Mouse (Mus musculus): Measurements from ENCODE around the gene Mecom. TPM values are rescaled to one million over a fixed set of nuclear protein-coding genes. Genes with fewer than 3 reads are reported as not detected.
A peak's percentile ranks its signal among the peaks of the same experiment; 100 is the strongest.

Gene Mecom
- polyA plus RNA-seq, 1 experiment, result 3.7 TPM

DNA sequence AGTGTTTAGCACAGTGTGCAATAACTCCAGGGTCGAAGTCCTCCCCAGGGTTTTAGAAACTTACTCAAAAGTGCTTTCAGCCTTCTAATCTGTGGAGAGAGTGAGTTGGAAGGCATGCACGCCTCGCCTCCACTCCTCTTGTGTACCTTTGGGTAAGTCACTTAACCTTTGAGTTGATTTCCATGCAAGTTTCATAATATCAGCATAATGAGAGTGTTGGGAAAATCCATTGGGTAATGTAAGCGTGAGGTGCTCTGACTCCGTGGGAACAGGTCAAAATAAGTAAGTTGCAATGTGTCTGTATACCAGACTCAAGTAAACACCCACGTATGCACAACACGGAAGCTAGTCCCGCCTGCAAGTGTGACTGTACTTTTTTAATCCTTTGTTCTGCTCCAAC, 528.4 kb downstream of the Mecom start:
- DNase-seq (ENCODE audit: low read depth), result peak; percentile 44

- DNase-seq (ENCODE audit: low read depth), result no peak
Measured at GRCm38 (mm10) chr3:30018202-30018601, 529.6 kb downstream of the Mecom start.

DNA sequence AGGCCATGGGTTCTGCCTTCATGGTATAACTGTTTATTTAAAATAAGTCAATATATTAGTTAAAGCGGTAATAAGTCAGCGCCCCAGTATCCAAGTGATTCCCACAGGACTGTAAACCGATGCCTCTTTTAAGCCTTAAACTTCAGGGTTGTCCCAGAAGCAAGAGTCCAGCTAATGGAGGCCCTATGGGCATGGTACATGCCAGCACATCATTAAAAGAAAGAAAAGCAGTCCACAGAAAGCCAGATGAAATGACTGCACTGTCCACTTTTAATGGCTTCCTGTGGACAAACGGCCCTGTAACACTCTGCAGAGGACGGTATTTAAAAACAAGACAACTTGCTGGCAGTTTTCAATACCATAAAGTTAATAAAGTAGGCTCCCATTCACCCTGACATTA, 531.0 kb downstream of the Mecom start:
- DNase-seq (ENCODE audit: low read depth), result no peak

DNA sequence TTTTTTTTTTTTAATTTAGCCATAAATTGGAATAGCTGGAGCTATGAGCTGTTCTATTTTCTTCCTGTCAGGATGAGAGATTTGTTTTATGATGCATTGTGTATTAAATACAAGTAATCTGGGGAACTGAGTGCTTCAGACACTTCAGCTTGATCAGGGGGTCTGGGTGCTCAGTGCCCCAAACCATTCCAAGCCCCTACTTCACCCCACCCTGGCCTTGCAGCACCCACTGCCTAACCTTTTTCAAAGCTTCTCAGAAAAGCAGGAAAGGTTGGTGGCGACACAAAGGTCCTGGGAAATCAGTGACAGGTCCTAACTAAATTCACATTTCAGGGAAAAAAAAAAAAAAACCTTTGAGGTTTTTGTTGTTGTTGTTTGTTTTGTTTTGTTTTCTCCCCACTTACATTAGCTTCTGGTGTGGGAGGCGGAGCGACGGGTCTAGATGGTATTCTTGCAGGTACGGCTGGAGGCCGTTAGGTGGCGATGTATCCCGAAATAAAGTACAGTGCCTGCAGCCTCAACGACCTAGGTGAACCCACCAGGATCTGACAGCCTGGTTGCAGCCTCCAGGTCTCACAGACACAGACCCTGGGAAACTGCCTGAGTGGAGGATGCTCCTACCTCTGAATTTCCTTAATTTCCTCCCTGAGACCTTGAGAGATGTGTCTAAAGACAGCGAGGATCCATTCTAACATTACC, 532.7 kb downstream of the Mecom start:
- DNase-seq (ENCODE audit: low read depth), result no peak

DNA sequence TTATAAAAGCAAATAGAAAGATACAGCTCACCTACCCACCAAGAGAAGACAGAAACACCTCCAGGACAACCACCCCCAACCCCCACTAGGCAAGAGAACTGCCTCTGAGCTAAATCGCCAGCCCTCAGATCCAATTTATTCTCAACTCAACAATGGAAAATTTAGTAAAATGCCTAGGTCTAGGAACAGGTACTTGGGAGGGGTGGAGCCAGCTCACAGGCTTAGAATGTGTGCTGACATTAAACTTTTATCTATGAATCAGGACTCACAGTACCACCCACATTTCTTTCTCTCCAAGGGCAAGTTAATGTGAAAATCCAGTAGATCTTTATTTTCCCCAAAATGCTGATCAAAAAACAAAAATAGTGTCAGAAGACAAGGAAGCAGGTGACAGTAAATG, 533.5 kb downstream of the Mecom start:
- no peak for DNase-seq (ENCODE audit: low read depth)

- no peak for DNase-seq (ENCODE audit: low read depth)
Measured at GRCm38 (mm10) chr3:30013416-30013815, 534.4 kb downstream of the Mecom start.

DNA sequence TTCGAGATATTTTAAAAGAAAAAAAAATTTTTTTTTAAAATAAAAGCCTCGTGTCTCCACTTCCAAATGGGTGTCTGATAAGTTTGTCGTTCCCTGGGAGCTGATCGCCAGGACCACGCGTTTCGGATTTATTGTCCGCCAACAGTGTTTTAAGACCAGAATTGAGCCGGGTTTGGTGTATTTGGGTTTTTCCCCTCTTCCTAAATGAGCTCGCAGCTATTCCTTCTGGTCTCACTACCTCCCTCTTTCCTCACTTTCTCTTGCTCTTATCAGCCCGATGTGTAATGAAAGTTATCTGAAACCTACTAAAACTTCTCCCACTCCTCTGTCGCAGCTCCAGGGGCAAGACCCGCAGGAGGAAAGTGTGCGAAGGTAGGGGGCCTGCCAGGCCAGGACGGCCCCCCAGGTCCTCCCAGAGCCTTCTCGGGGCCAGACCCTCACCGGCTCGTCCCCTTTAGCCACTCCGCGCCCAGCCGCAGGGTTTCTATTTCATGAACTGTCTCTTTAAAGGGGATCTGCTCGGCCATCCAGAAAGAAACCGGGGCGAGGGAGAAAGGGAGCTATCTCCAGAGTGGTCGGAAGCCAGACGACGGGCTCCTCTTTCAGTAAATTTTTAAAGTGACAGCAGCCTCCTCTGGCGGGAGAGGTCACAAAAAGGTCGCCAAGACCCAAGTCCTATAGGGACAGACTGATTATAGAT, 535.0 kb downstream of the Mecom start:
- DNase-seq (ENCODE audit: low read depth), result no peak

DNA sequence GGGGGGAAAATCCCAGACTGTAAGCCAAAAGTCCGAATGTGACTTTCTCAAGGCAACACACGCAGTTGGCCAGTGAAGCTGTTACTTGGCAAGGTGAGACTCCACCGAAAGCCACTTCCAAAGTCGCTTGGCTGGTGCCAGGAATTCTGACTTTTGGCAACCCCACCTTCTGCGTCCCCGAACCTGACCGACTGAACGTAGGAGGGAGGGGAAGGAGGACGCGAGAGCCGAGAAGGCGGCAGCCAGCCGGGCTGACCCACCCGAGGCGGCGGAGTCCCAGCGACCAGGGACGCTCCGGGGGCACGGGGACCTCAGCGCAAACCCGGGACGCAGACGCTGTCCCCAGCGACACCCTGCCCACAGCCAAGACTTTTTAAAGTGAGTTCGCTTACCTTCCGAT, 535.7 kb downstream of the Mecom start:
- DNase-seq (ENCODE audit: low read depth), result no peak

GRCm38 (mm10) chr3:30011712-30012111, 536.1 kb downstream of the Mecom start:
- no peak for DNase-seq (ENCODE audit: low read depth)

GRCm38 (mm10) chr3:30010889-30011288, 536.9 kb downstream of the Mecom start:
- DNase-seq (ENCODE audit: low read depth), result no peak

DNA sequence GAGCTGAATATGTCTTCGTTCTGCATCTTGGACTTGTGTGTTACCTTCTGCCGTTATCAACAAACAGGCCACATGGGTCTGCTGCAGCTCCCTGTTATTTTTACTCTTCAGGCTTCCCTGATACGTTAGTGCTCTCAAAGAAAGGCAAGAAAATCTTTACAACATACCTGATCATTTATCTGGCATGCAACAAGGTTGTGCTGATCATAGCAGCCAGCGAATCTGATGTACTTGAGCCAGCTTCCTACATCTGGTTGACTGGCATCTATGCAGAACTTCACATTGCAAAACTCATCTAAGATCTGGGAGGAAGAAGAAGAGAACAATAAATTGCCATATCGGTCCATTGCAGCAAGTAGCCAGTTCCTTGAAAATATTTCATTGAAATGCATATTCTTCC, 538.2 kb downstream of the Mecom start:
- DNase-seq (ENCODE audit: low read depth), result no peak

GRCm38 (mm10) chr3:30004888-30005405, 542.9 kb downstream of the Mecom start:
- no peak for DNase-seq (ENCODE audit: low read depth)

DNA sequence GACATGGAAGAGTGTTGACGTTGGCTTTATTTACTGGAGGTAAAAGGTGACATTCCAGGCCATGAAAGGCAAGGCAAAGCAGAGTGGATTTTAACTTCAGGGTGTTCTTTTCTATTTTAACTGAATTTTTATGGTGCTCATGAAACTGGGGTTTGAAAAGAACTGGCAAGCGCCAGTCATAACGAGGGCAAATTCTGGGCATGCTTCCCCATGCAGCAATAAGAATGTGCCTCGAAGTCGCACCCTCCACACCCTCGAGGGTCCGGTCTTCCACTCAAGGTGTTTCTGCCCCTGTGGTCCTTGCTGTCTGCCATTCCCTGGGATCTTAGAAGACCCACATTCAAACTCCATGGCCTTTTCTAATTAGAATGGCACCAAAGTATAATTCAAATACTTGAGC, 547.5 kb downstream of the Mecom start:
- DNase-seq (ENCODE audit: low read depth), result no peak

GRCm38 (mm10) chr3:29999035-29999434, 548.8 kb downstream of the Mecom start:
- DNase-seq (ENCODE audit: low read depth), result no peak

- DNase-seq (ENCODE audit: low read depth), result no peak
Measured at GRCm38 (mm10) chr3:29997068-29997467, 550.7 kb downstream of the Mecom start.

GRCm38 (mm10) chr3:29993346-29993745, 554.5 kb downstream of the Mecom start:
- no peak for DNase-seq (ENCODE audit: low read depth)

DNA sequence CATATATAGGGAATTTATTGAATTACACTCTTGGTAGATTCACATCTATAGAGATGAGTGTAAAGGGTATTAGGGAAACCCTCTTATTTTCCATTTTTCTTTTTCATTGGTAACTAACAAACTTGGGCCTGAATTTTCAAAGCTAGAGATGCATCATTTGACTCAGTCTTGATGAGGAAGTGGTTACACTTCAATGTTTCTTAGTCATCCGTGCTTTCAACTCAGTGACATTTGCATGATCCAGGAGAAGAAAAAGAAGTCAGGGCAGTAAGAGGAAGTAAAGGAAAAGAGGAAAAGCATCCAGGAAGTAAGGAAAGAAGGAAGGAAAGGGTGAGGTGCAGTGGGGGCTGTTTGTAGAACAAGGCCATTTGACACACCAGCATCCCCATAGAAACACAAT, 556.3 kb downstream of the Mecom start:
- DNase-seq (ENCODE audit: low read depth), result no peak

DNA sequence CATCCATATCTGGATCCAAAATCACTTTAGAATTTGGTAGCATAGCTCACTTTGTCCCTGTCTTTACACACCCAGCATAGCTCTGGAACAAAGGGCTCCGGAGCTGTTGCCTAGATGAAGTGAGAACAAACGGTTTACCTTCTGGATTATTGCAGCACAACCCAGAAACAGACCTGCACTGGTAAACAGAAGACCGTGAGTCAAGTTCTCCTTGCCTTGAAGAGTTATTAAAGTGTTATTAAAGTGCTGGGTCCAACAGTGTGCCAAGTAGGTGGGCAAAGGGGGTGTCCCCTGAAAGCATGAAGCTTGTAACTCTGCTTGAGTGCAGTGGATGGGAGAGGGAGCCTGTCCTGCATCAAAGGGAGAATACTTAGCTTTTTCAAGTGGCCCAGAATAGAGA, 563.4 kb downstream of the Mecom start:
- DNase-seq (ENCODE audit: low read depth), result no peak

GRCm38 (mm10) chr3:29981259-29981910, 566.4 kb downstream of the Mecom start:
- DNase-seq (ENCODE audit: low read depth), result no peak

GRCm38 (mm10) chr3:29980531-29980930, 567.3 kb downstream of the Mecom start:
- no peak for DNase-seq (ENCODE audit: low read depth)

- no peak for DNase-seq (ENCODE audit: low read depth)
Measured at GRCm38 (mm10) chr3:29976580-29976979, 571.2 kb downstream of the Mecom start.

GRCm38 (mm10) chr3:29968433-29968949, 579.3 kb downstream of the Mecom start:
- DNase-seq (ENCODE audit: low read depth), result no peak

GRCm38 (mm10) chr3:29963953-29964352, 583.9 kb downstream of the Mecom start:
- no peak for DNase-seq (ENCODE audit: low read depth)

All from gonadal fat pad, adult 2 months (tissue).